Mouse (Mus musculus) kidney, adult 9 months (tissue): Measurements from ENCODE around the gene Fam178b.

Source experiments
- DNase-seq: peaks from one replicate; pipeline ENCODE4 v3.0.0; 2022

Fam178b gene

DNA sequence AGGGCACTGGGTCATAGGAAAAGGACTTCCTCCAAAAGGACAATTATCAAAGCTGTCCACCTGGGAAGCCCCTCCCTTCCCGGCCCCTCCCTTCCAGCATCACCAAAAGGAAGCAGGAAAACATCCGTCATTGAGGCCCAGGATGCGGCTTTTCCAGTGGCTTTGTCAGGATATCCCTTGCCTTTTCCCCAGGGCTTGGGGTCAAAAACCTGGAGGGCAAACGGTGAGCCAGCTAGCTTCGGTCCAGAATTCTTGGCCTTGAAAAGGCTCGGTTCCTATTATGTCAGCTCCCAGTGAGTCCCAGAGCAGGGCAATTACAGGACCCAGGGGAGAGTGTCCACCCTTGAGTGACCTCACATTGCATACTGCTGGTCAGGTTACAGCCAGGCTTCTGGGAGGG lies 122.1 kb downstream of the Fam178b start:
- DNase-seq = peak; percentile 78

- no peak for DNase-seq
Measured at GRCm38 (mm10) chr1:36559888-36560287, 123.1 kb downstream of the Fam178b start.

DNA sequence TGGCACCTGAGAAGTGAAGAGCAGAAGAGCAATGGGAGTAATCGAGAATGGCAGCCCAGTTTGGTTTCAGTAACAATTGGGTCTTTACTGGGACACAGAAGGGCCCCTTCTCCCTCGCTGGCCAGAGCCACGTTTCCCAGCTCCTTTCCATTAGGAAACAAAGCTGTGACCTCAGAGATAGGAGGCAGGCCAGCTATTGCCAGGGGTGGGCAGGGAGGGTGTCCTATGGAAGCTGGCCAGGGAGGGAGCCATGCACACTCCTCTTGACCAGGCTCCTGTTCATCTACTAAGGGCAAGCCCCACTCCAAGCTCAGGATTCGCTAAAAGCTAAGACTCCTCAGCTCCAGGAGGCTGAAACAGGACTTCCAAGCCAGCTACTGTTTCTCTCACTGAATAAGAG lies 123.7 kb downstream of the Fam178b start:
- DNase-seq = no peak

- DNase-seq = peak; percentile 53
Measured at GRCm38 (mm10) chr1:36558031-36558993, 124.7 kb downstream of the Fam178b start, which contains the start of gene Sema4c. Sema4c (minus strand) TSS chr1:36558349.

DNA sequence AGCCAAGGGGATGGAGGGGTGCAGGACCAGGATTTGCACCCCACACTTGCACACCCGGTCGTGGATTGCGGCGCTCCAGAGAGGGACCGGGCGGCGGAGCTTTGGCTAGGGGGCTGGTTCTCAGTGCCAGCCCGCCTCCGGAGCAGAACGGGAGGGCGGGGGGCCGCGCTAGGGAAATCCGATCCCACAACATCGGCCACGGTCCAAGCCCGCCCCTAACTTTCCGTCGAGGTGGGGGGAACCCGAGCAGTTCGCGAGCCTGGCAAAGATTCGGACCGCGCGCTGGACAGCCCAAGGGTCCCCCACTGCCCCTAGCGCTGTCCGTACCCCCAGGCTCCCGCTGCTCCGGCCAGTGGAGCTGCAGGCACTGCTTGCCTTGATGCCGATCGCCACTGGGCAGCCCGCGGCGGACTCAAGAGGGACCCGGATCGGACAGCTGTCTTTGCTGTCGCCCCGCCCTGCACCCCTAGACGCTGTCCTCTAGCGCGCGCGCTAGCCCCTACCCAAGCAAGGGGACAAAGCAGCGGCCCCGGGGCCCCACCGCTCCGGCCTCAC lies 125.4 kb downstream of the Fam178b start:
- peak; percentile 73 for DNase-seq

- peak; percentile 85 for DNase-seq
Measured at GRCm38 (mm10) chr1:36556553-36557456, 126.2 kb downstream of the Fam178b start.

GRCm38 (mm10) chr1:36555798-36556395 lies 127.1 kb downstream of the Fam178b start:
- no peak for DNase-seq

GRCm38 (mm10) chr1:36554633-36555399 lies 128.2 kb downstream of the Fam178b start:
- DNase-seq = peak; percentile 59

GRCm38 (mm10) chr1:36552506-36552905 lies 130.5 kb downstream of the Fam178b start:
- no peak for DNase-seq

DNA sequence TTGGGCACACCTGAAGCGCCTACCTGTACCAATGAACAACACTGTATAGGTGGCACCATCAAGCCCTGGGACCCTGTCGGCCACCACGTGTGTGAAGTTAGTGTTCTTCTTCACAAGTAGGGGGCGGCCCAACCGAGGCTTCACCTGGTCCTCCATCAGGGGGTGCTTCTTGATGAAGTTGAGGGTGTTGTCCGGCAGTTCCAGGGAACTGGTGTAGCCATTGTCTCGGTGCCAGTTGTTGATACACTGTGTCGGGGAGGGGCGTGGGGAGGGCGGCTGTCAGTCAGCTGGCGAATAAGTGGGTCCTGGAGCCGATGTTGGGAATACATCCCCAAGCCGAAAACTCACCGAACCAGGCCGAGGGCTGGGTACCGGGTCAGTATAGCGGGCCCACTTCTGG lies 131.1 kb downstream of the Fam178b start:
- DNase-seq = no peak

DNA sequence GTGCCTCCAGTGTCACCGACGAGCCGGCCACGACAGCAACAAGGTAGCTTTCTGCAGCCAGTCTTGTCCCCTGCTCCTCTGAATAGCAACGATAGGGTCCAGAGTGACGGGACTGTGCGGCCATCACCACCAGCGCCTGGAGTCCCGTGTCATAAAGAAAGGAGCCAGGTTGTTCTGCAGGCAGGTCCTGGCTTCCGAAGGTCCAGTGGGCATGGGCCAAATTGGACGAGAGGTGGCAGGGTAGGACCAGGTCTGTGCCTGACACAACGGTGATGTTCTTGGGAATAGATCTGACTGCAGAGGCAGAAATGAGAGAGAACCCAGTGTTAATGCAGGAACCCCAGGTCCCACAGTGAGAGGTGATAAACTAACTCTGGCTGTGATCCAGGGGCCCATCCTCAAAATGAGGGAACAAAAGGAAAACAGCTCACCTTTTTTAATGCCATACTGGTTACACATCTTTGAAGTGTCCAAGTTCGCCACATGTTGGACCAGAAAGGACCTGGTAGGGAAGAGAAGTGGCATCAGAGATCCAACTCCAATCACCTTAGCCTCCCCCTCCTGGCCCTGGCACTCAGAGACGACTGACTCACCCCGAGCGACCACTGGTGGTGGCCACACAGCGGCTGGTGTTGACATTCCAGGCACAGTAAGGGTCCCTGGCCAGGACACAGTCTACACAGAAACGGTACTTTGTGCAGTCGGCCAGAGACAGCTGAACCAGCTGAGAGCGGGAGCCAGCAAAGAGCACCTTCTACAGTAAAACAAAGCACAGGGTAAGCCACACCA lies 132.7 kb downstream of the Fam178b start:
- no peak for DNase-seq

DNA sequence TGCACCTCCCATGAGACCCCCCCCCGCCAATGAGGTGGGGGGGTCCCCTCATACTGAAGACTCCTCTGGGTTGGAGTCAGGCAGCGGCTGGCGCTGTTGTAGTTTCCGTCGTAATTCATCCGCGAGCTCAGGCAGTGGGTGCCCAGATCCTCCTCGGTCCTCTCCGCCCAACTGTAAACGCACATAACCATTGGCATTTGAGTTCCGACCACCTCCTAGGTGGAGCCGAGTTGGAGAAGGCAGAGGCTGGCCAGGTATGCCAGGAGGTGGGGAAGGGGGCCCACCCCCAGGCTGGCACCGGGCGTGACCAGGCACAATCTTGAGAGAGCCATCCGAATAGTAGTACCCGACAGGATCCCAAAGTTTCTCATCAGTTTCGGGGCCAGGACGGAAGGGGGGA lies 133.5 kb downstream of the Fam178b start:
- DNase-seq = no peak

DNA sequence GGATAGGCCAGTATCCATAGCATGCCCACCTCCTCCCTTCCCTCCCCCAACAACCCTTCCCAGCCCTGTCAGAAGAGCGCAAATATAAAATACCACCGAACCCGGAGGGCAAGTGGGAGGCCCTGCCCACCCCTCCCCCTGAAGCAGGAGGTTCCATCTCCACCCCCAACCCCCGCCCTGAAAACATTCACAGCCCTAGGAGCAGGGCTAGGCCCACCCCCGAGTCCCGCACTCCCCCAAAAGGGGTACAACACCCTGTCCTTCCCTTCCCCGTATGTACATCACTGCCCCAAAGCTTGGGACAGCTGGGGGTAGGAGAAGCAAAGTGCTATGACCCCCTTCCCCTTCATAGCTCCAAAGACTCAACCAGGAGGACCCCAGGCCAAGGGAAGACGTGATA lies 134.2 kb downstream of the Fam178b start:
- no peak for DNase-seq

- no peak for DNase-seq
Measured at GRCm38 (mm10) chr1:36547981-36548598, 134.9 kb downstream of the Fam178b start.

DNA sequence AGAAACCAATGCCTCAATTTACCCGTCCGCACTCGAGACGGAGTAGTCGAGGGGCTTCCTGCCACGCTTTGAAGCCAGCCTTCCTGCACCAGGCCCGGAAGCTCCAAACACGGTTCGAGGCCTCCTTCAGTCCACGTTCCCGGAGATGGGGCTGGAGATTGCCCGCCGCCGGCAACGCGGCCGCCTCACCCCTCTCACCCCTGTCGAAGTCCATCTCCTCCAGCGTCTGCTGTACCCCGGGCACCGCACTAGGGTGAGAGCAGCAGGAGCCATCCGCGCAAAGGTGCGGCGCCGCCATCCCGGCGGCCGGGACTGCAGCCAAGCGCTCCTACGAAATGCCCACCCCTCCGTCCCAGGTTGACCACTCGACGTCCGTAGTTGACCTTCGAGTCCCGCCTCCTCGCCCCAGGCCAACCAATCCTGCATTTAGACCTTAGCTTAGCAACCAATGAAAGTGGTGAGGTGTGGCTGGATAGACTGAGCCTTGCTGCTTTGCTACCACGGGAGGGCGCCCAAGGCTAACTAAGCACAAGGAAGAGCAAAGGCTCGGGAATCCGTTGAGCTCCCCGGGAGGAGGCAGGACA lies 136.0 kb downstream of the Fam178b start, which contains the start of gene Ankrd39:
Gene Ankrd39, minus strand, starts transcription at position 558 of the 584 bp plus-strand sequence.
- DNase-seq = peak; percentile 99

DNA sequence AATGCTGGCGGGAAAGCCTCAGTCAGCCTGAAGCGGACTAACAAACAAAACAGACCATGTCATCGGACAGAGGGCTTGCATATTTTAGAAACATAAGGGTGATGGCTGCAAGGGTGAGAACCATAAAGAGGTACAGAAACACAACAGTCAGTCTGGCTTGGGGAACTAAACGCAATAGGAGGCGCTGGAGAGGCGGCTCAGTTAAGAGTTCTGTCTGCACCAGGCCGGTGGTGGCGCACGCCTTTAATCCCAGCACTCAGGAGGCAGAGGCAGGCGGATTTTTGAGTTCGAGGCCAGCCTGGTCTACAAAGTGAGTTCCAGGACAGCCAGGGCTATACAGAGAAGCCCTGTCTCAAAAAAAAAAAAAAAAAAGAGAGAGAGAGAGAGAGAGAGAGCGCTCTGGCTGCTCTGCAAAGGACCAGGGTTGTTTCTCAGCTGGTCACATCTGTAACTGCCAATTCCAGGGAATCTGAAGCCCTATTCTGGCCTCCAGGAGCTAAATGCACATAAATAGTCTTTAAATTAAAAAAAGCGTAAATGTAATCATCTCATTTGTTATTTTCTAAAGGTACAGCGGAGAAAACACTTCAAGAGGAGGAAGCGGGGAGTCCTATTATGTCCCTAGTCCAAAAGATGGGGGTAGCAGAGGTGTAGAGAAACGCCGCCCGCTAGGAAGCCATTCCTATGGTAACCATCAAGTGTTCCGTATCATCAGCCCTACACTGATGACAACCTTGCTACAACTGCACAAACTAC lies 137.0 kb downstream of the Fam178b start:
- DNase-seq = no peak

GRCm38 (mm10) chr1:36545382-36545781 lies 137.6 kb downstream of the Fam178b start:
- no peak for DNase-seq

- DNase-seq = no peak
Measured at GRCm38 (mm10) chr1:36542925-36543324, 140.1 kb downstream of the Fam178b start.

DNA sequence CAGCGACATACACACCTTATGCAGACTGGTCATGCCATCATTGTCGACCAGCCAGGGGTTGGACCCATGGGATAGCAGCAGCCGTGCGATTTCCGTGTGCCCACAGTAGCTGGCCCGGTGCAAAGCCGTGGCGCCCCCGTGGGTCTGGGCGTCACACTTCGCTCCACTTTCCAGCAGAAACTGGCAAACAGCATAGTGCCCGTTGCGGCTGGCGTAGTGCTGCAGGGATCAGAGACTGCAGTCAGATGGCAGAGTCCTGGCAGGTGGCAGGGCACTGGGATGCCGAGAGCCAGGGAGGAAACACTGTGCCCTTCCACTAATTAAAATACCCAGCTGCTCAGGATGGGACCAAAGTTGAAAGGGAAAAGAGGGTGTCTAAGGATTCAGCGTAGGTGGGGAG lies 141.1 kb downstream of the Fam178b start:
- no peak for DNase-seq
